Mouse (Mus musculus) midbrain, postnatal 0 days (tissue): Measurements from ENCODE around the gene Atp6v1e2. TPM values are rescaled to one million over a fixed set of nuclear protein-coding genes. Genes with fewer than 3 reads are reported as not detected.
A peak's percentile ranks its signal among the peaks of the same experiment; 100 is the strongest.

Experiments used
- ATAC-seq: fragments of 200-750 bp; cut with Nextera tagmentation; 2 replicates; pipeline ENCODE4 v1.8.0; 2017; ENCODE audit warnings: moderate number of reproducible peaks, mild to moderate bottlenecking, moderate TSS enrichment, moderate library complexity; ENCODE audit not compliant: low FRiP score
- DNase-seq: peaks from one replicate; pipeline ENCODE4 v3.0.0-alpha.2; 2015; ENCODE audit warnings: low spot score
- H3K27ac ChIP-seq: fragments of 300-500 bp; sonication (generic); 2 replicates; pipeline ENCODE4 v1.5.1; 2014; ENCODE audit warnings: low read depth, mild to moderate bottlenecking, low read length, mixed read lengths
- H3K27me3 ChIP-seq: fragments of 300-500 bp; sonication (generic); 2 replicates; pipeline ENCODE4 v1.6.1; 2014; ENCODE audit warnings: low read length, control low read depth, mixed read lengths; ENCODE audit not compliant: insufficient read depth
- H3K36me3 ChIP-seq: fragments of 300-500 bp; sonication (generic); 2 replicates; pipeline ENCODE4 v1.6.1; 2014; ENCODE audit warnings: low read length, control low read depth, mixed read lengths; ENCODE audit not compliant: insufficient read depth
- H3K4me1 ChIP-seq: fragments of 300-500 bp; sonication (generic); 2 replicates; pipeline ENCODE4 v1.6.1; 2014; ENCODE audit warnings: mild to moderate bottlenecking, control low read depth, antibody characterized with exemption, low read length, mixed read lengths; ENCODE audit not compliant: insufficient read depth
- H3K4me2 ChIP-seq: fragments of 300-500 bp; sonication (generic); 2 replicates; pipeline ENCODE4 v1.6.1; 2014; ENCODE audit warnings: low read depth, mild to moderate bottlenecking, low read length, mixed read lengths; ENCODE audit not compliant: poor library complexity, severe bottlenecking
- H3K4me3 ChIP-seq: fragments of 300-500 bp; sonication (generic); 2 replicates; pipeline ENCODE4 v1.5.1; 2014; ENCODE audit warnings: low read depth, mild to moderate bottlenecking, low read length, moderate library complexity
- H3K9ac ChIP-seq: fragments of 300-500 bp; sonication (generic); replicated peaks from 2 replicates; pipeline ENCODE4 v1.6.1; 2014; ENCODE audit warnings: mild to moderate bottlenecking, low read length, moderate library complexity, mixed read lengths; ENCODE audit not compliant: poor library complexity, severe bottlenecking
- H3K9me3 ChIP-seq: fragments of 300-500 bp; sonication (generic); 2 replicates; pipeline ENCODE4 v1.6.1; 2016; ENCODE audit warnings: low read length, control low read depth
- CTCF ChIP-seq: IDR thresholded peaks from 2 replicates; pipeline ENCODE4 v1.5.1; 2016; ENCODE audit warnings: antibody characterized with exemption, mild to moderate bottlenecking
- WGBS: fragments of 180-500 bp; shearing (Covaris S2); extraction: QIAGEN DNeasy Blood & Tissue Kit; methylation state at CpG from one replicate; pipeline ENCODE4 v1.1.7; 2014; 5-methylcytosine and 5-hydroxymethylcytosine counted together
- polyA plus RNA-seq: library from polyadenylated mRNA; unstranded; fragments of >200 nt; fragmentation: Nextera tagmentation; extraction: Ambion mirVana; gene quantifications from 2 replicates; pipeline ENCODE4 v1.2.1, GENCODE M21; 2015
- total RNA-seq: library from RNA; depleted of rRNA; stranded (reverse); fragments of >200 nt; gene quantifications from 2 replicates; pipeline ENCODE4 v1.2.3, GENCODE M21; 2014; rRNA removed

Atp6v1e2 gene
- not detected in 2 replicates for total RNA-seq
- polyA plus RNA-seq: 0.33 TPM in 1 of 2 replicates, not detected in the other

DNA sequence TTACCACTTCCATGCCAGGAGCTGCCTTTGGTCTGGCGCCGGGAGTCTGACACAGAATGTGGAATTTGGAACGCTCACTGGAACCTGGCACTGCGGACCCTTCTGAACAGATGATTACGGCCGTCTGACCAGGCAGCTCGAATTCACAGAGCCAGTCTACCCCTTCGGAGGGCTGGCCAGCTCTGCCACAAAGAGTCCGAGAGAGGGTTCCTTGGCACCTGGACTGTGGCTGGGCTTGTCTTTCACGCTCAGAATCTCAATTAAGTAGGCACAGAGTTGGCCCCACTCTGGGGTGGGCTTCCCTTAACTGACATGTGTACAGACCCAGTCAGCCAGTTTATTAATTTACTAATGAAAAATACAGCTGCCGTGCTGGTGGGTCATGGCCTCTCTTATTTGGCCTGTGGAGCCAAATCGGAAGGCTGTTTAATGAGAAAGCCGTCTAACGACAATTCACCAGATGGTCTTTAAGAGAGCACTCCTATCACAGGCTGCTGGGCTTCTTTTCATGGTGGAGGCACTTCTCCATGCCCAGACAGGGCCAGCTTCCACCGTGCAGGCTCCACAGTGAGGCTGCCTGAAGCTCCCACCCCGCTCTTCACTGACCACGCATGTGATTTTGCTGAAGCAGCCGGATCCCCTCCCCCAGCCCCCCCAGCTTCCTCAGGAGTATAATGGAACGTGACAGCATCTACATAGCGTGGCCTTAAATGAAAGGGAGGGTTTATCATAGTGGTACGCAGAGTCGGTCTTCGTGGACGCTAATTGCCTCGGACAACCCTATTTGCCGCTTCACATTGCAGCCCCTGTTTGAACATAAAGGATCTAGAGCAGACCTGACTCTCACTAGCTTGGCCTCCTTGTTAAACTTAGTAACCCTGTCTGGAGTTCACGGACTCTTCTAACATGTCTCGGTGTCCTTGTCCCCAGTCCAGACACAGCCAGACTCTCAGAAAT lies at the start of gene Atp6v1e2:
TSS of gene Atp6v1e2 (minus strand) at position 58 of the 957 bp plus-strand sequence.
- H3K4me1 ChIP-seq: no peaks in the 10 kb centered on the region
- no peak within 1 kb of the TSS for H3K9ac ChIP-seq
- peak within 1 kb of the TSS; percentile 51; the same call in 1 of the 2 replicates for H3K27ac ChIP-seq
- H3K4me3 ChIP-seq: no peak within 1 kb of the TSS
- no peak for TF ChIP-seq CTCF
- DNase-seq: peak; percentile 84
- H3K9me3 ChIP-seq: no peaks in the 10 kb centered on the region
- H3K27me3 ChIP-seq: no peaks in the 10 kb centered on the region
- H3K4me2 ChIP-seq: no peak within 1 kb of the TSS
- ATAC-seq: peak; percentile 77
- H3K36me3 ChIP-seq: no peaks in the 10 kb centered on the region
- WGBS: 54% methylated on average over 28 of the region's 28 CpGs

DNA sequence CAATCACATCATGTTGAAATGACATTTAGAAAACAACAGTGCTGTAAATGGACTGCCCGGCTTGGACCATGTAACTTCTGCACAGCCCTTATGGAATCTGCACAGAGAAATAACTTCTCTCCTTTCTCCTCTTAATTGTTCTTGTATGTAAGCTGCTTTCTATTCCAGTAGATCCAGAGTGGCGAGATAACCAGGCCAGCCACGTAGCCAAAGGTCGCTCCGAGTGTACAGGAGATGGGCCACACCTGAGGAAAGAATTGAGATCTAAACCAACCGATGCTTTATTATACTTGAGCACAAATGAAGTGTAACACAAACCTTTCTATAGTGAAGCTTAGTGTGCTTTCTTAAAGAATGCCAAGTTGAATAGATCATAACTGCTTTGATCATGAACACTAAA lies 49.6 kb upstream of the Atp6v1e2 start:
- WGBS: 92% methylated on average over 6 of the region's 6 CpGs
- Histone ChIP-seq H3K27ac (no peak overlapping the region), H3K4me3 (no peak overlapping the region), H3K27me3 (no peaks in the 10 kb centered on the region), H3K4me1 (no peaks in the 10 kb centered on the region), H3K9ac (no peak overlapping the region), H3K4me2 (no peak overlapping the region), H3K36me3 (no peaks in the 10 kb centered on the region), H3K9me3 (no peaks in the 10 kb centered on the region)
- no peak for DNase-seq
- TF ChIP-seq CTCF: no peak
- no peak for ATAC-seq

DNA sequence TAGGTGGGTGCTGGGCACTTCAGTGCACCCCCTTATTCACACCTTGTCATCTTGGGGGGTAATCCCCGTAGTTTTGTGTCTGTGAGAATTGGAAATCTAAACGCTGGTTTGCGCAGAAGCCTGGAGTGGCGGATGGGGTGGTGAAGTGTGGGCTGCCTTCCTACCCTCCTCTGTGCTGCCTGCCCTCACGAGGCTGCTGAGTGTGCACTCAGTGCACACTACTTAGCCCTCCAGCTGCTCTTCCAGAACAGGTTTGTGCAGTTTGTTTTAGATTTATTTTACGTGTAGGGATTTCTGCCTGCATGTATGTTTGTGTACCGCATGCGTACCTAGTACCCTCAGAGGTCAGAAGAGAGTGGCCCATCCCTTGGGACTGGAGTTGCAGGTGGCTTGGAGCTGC lies 43.6 kb upstream of the Atp6v1e2 start:
- Histone ChIP-seq H3K4me1 (no peaks in the 10 kb centered on the region), H3K36me3 (no peaks in the 10 kb centered on the region), H3K4me3 (no peak overlapping the region), H3K9me3 (no peaks in the 10 kb centered on the region), H3K27me3 (no peaks in the 10 kb centered on the region), H3K9ac (no peak overlapping the region), H3K4me2 (no peak overlapping the region), H3K27ac (no peak overlapping the region)
- TF ChIP-seq CTCF: no peak
- DNase-seq (no peak), ATAC-seq (no peak)
- WGBS: 97% methylated on average over 8 of the region's 8 CpGs

DNA sequence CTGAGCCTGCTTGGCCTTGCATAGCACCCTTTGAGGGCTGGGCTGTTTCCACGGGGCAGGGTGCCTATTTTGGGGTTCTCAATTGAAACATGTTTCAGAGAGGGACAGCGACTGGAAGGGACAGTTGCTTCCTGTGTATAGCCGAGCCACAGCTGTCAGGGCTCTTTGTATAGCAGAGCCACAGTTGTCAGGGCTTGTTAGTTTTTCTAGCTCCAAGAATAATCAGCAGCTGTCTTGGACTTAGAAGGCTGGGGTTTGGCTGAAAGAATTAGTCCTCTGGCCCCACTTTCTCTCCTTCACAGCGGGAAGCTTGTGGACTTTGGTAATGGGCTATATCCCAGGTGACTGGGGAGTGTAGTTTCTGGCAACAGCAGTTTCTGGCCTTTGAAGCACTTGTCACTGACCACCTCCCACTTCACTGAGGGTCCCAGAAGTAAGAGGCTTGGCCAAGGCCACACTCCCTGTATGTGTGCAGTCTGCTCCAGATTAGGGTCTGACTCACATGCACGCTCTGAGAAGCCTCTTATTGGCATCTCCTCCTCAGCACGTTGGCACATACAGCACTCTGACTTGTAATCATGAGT lies 41.0 kb upstream of the Atp6v1e2 start:
- H3K9me3 ChIP-seq: no peaks in the 10 kb centered on the region
- no peak for TF ChIP-seq CTCF
- no peak overlapping the region for H3K9ac ChIP-seq
- H3K4me1 ChIP-seq: 0 out of 2 replicates have a peak, but pooled peaks cover 2% of the 10 kb centered on the region
- no peak overlapping the region for H3K4me3 ChIP-seq
- H3K36me3 ChIP-seq: no peaks in the 10 kb centered on the region
- no peaks in the 10 kb centered on the region for H3K27me3 ChIP-seq
- peak; percentile 62 for DNase-seq
- 27% methylated on average over 6 of the region's 6 CpGs for WGBS
- H3K27ac ChIP-seq: no peak overlapping the region
- no peak overlapping the region for H3K4me2 ChIP-seq
- ATAC-seq: peak; percentile 38; the same call in 1 of the 2 replicates

DNA sequence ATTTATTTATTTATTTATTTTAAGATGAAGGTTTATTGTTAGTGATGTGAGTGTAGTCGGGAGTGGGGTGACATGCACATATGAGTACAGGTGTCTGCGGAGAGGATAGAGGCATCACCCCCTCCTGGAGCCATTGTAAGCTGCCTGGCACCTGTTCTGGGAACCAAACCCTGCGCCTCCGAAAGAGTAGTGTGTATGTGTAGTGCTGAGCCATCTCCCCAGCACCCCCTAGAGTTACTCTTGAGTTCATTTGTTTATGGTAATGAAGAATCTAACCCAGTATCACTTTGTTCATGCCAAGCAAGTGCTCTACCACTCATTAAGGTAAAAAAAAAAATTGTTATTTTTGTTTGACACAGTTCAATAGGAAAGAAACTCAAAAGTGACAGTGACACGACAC lies 40.5 kb upstream of the Atp6v1e2 start:
- Histone ChIP-seq H3K36me3 (no peaks in the 10 kb centered on the region), H3K27me3 (no peaks in the 10 kb centered on the region), H3K9ac (no peak overlapping the region), H3K9me3 (no peaks in the 10 kb centered on the region), H3K4me1 (0 out of 2 replicates have a peak, but pooled peaks cover 2% of the 10 kb centered on the region), H3K4me3 (no peak overlapping the region), H3K4me2 (no peak overlapping the region), H3K27ac (no peak overlapping the region)
- TF ChIP-seq CTCF: peak; percentile 19
- ATAC-seq: no peak
- no peak for DNase-seq
- 54% methylated on average over 5 of the region's 5 CpGs for WGBS
